Mouse (Mus musculus): ENCODE results near the gene Morf4l1. TPM values are rescaled to one million over a fixed set of nuclear protein-coding genes. Genes with fewer than 3 reads are reported as not detected.

Gene Morf4l1
- 179 and 180 TPM in 2 replicates for polyA plus RNA-seq (2016; fragmentation: Nextera tagmentation; extraction: Ambion mirVana)

GRCm38 (mm10) chr9:90114567-90115307, at the start of gene Morf4l1:
TSS of gene Morf4l1 (minus strand) at chr9:90114774.
- Histone ChIP-seq H3K36me3 (0 out of 2 replicates have a peak, but pooled peaks cover under 1% of the 10 kb centered on the region), H3K27me3 (replicated peaks) (no peaks in the 10 kb centered on the region), H3K4me1 (peaks cover 46% of the 10 kb centered on the region), H3K4me3 (peak within 1 kb of the TSS; percentile 98), H3K9me3 (replicated peaks) (no peaks in the 10 kb centered on the region), H3K27ac (peak within 1 kb of the TSS; percentile 99), H3K9ac (peak within 1 kb of the TSS; percentile 98), H3K4me2 (peak within 1 kb of the TSS; percentile 90)
- 2% methylated on average over 40 of the region's 40 CpGs for WGBS (ENCODE audit: insufficient replicate concordance)
- peak; percentile 96 for ATAC-seq

DNA sequence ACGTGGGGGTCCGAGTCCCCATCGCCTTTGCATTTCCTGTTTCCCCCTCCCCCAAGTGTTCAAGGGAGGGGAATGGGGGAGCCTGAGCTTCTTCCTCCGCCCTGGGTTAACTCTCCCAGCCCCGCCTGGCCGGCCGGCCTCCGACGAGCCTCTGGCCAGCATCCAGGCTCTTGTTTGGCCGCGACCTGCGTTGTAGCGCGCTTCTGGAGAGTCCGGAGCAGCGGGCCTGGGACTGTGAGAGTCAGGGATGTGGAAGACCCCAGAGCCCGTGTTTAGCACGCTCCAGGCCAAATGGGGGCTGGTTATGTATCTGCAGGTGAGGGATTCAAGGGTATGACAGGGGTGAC, 49.1 kb upstream of the Morf4l1 start:
- no peak for ATAC-seq
- Histone ChIP-seq H3K36me3 (no peaks in the 10 kb centered on the region), H3K4me1 (peaks cover 16% of the 10 kb centered on the region; the same call in 1 of the 2 replicates), H3K27me3 (replicated peaks) (peaks cover 56% of the 10 kb centered on the region), H3K9ac (no peak overlapping the region; the same call in 1 of the 2 replicates), H3K9me3 (replicated peaks) (no peaks in the 10 kb centered on the region), H3K27ac (no peak overlapping the region), H3K4me2 (peak overlapping the region; percentile 80), H3K4me3 (peak overlapping the region; percentile 60)
- WGBS (ENCODE audit: insufficient replicate concordance), result 2% methylated on average over 18 of the region's 18 CpGs

- Histone ChIP-seq H3K27me3 (replicated peaks) (peaks cover 56% of the 10 kb centered on the region), H3K4me1 (peaks cover 16% of the 10 kb centered on the region; the same call in 1 of the 2 replicates), H3K27ac (no peak within 1 kb of the TSS), H3K4me2 (peak within 1 kb of the TSS; percentile 80), H3K4me3 (peak within 1 kb of the TSS; percentile 60), H3K9me3 (replicated peaks) (no peaks in the 10 kb centered on the region), H3K9ac (peak within 1 kb of the TSS; percentile 15), H3K36me3 (no peaks in the 10 kb centered on the region)
- WGBS (ENCODE audit: insufficient replicate concordance), result 1% methylated on average over 55 of the region's 60 CpGs
- ATAC-seq, result peak; percentile 43
Measured at GRCm38 (mm10) chr9:90162926-90163748, 48.6 kb upstream of the Morf4l1 start, which contains the start of gene Adamts7. TSS of gene Adamts7 (plus strand) at chr9:90163069.

DNA sequence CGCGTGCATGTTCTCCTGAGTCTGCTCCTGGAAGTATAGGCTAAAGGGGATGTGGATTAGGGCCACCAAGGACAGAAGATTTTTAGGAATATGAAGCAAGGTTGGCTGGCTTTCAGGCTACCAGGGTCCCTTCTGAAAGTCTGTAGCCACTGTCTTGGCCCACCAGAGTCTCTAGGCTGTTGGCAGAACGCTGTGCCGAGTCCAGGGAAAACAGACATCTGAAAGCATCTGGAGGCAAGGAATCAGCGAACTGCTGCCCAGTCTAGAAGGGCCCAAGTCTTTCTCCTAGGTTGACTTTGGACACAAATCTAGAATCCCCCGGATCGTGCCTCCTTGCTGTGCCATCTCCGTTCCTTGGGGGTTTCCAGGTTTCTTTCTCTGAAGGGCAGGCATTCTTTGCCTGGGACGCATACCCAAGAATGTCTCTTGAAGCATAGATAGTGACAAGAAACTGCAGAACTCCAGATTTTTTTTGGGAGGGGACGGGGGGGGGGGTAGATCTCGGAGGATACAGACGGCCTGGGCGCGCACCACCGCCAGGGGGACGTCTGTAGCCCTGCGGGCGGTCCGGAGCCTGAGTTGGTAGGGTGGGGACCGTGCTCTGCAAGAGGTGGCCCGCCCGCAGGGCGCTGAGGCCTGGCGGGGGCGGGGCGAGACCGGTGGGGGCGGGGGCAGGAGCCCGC, 47.8 kb upstream of the Morf4l1 start:
- peaks cover 56% of the 10 kb centered on the region for H3K27me3 ChIP-seq (replicated peaks)
- 13% methylated on average over 20 of the region's 29 CpGs for WGBS (ENCODE audit: insufficient replicate concordance)
- ATAC-seq, result peak; percentile 80
- H3K36me3 ChIP-seq, result no peaks in the 10 kb centered on the region
- H3K4me3 ChIP-seq, result peak overlapping the region; percentile 60
- peak overlapping the region; percentile 80 for H3K4me2 ChIP-seq
- peak overlapping the region; percentile 15 for H3K9ac ChIP-seq
- H3K9me3 ChIP-seq (replicated peaks), result no peaks in the 10 kb centered on the region
- H3K27ac ChIP-seq, result no peak overlapping the region
- peaks cover 16% of the 10 kb centered on the region; the same call in 1 of the 2 replicates for H3K4me1 ChIP-seq

DNA sequence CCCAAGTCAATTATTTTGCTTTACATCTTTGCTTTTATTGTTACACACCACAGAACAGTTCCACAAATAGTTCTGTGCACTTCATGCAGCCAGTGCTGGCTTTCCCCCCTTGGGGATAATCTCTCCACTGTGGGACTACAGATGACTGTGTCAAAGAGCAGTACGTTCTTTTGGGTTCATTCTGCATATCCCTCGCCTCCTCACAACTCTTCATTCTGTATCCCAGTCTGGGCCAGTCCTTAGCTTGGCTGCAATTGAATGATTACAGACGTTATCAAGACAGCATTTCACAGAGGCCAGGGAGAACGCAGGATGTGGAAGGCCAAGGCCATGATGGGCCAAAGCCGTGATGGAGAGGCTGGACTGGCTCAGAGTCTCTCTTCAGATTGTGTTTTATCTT, 32.3 kb upstream of the Morf4l1 start:
- Histone ChIP-seq H3K4me1 (no peaks in the 10 kb centered on the region), H3K9ac (no peak overlapping the region), H3K4me2 (no peak overlapping the region), H3K27ac (no peak overlapping the region), H3K27me3 (replicated peaks) (no peaks in the 10 kb centered on the region), H3K36me3 (no peaks in the 10 kb centered on the region), H3K9me3 (replicated peaks) (no peaks in the 10 kb centered on the region), H3K4me3 (no peak overlapping the region)
- no peak for ATAC-seq
- WGBS (ENCODE audit: insufficient replicate concordance), result 50% methylated on average over 5 of the region's 5 CpGs

- Histone ChIP-seq H3K4me1 (no peaks in the 10 kb centered on the region), H3K9me3 (replicated peaks) (no peaks in the 10 kb centered on the region), H3K27me3 (replicated peaks) (no peaks in the 10 kb centered on the region), H3K36me3 (no peaks in the 10 kb centered on the region), H3K9ac (no peak overlapping the region), H3K4me3 (no peak overlapping the region), H3K27ac (no peak overlapping the region), H3K4me2 (no peak overlapping the region)
- ATAC-seq, result no peak
- WGBS (ENCODE audit: insufficient replicate concordance), result 35% methylated on average over 2 of the region's 2 CpGs
Measured at GRCm38 (mm10) chr9:90145788-90146187, 31.2 kb upstream of the Morf4l1 start.

DNA sequence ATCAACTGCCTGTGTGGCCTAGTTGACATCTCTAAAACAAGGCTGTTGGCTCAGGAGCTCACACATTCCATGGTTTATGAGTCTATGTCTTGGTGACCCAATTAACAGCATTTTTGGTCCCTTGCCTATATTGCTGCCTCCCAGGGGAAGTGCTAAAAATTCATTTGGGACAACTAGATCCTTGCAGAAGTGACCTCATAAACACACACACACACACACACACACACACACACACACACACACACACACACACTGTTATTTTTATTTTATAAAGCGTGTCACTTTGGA, 22.0 kb upstream of the Morf4l1 start:
- no peaks in the 10 kb centered on the region for H3K27me3 ChIP-seq (replicated peaks)
- no peaks in the 10 kb centered on the region for H3K36me3 ChIP-seq
- no peak overlapping the region for H3K9ac ChIP-seq
- no peaks in the 10 kb centered on the region for H3K9me3 ChIP-seq (replicated peaks)
- 78% methylated on average over 1 of the region's 1 CpGs for WGBS (ENCODE audit: insufficient replicate concordance)
- no peak for ATAC-seq
- H3K4me2 ChIP-seq, result no peak overlapping the region
- no peak overlapping the region for H3K27ac ChIP-seq
- no peaks in the 10 kb centered on the region for H3K4me1 ChIP-seq
- H3K4me3 ChIP-seq, result no peak overlapping the region

- H3K4me3 ChIP-seq, result no peak overlapping the region
- ATAC-seq, result 0 out of 2 replicates have a peak, but pooled peaks have one; percentile 30
- no peaks in the 10 kb centered on the region for H3K9me3 ChIP-seq (replicated peaks)
- no peak overlapping the region for H3K27ac ChIP-seq
- no peaks in the 10 kb centered on the region for H3K36me3 ChIP-seq
- no peak overlapping the region for H3K9ac ChIP-seq
- WGBS (ENCODE audit: insufficient replicate concordance), result 69% methylated on average over 9 of the region's 9 CpGs
- no peak overlapping the region for H3K4me2 ChIP-seq
- H3K27me3 ChIP-seq (replicated peaks), result no peaks in the 10 kb centered on the region
- no peaks in the 10 kb centered on the region for H3K4me1 ChIP-seq
Measured at GRCm38 (mm10) chr9:90135963-90136677, 21.5 kb upstream of the Morf4l1 start.

DNA sequence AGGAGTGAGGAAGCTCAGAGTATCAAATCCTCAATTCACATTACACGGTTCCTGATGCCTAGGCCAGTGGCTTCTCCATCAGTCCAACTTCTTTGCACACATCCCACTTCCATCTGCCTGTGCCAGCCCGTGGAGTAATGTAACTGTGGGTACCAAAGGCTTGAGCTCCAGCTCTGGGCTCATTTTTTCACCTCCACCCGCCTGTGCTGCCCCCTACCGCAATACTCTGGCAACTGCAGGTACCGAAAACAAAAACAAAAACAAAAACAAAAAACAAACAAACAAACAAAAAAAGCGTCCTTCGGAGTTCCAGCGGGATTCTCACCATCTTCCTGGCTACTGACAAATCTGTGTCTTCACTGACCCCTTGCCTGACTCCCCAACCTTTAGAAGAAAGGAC, 20.9 kb upstream of the Morf4l1 start:
- H3K4me3 ChIP-seq, result no peak overlapping the region
- no peaks in the 10 kb centered on the region for H3K36me3 ChIP-seq
- no peak overlapping the region for H3K27ac ChIP-seq
- H3K9ac ChIP-seq, result no peak overlapping the region
- no peak for ATAC-seq
- 62% methylated on average over 8 of the region's 8 CpGs for WGBS (ENCODE audit: insufficient replicate concordance)
- no peaks in the 10 kb centered on the region for H3K9me3 ChIP-seq (replicated peaks)
- no peaks in the 10 kb centered on the region for H3K4me1 ChIP-seq
- H3K27me3 ChIP-seq (replicated peaks), result no peaks in the 10 kb centered on the region
- no peak overlapping the region for H3K4me2 ChIP-seq

- Histone ChIP-seq H3K4me3 (no peak overlapping the region), H3K9ac (no peak overlapping the region), H3K27ac (no peak overlapping the region), H3K36me3 (no peaks in the 10 kb centered on the region), H3K9me3 (replicated peaks) (no peaks in the 10 kb centered on the region), H3K27me3 (replicated peaks) (no peaks in the 10 kb centered on the region), H3K4me2 (no peak overlapping the region), H3K4me1 (no peaks in the 10 kb centered on the region)
- no peak for ATAC-seq
- whole genome bisulfite sequencing (ENCODE audit: insufficient replicate concordance), result 59% methylated on average over 7 of the region's 7 CpGs
Measured at GRCm38 (mm10) chr9:90133562-90134355, 19.2 kb upstream of the Morf4l1 start.

- ATAC-seq, result no peak
- Histone ChIP-seq H3K4me1 (peaks cover 18% of the 10 kb centered on the region), H3K9me3 (replicated peaks) (no peaks in the 10 kb centered on the region), H3K4me2 (no peak overlapping the region), H3K27ac (no peak overlapping the region), H3K9ac (no peak overlapping the region), H3K4me3 (no peak overlapping the region), H3K27me3 (replicated peaks) (no peaks in the 10 kb centered on the region), H3K36me3 (no peaks in the 10 kb centered on the region)
- WGBS (ENCODE audit: insufficient replicate concordance), result 57% methylated on average over 6 of the region's 6 CpGs
Measured at GRCm38 (mm10) chr9:90128636-90129201, 14.1 kb upstream of the Morf4l1 start.
